Mouse (Mus musculus): Measurements from ENCODE around the gene Svs6.
"Not testable (repeated sequence)": the region's sequence is repeated elsewhere in the genome, so short reads cannot be mapped to it uniquely, and the experiment has no call there.

Gene Svs6

GRCm38 (mm10) chr2:164316451-164316850 is at the start of gene Svs6:
Gene Svs6 (plus strand): TSS chr2:164316751.
- DNase-seq (ENCODE audit: low spot score): not testable (repeated sequence)

DNA sequence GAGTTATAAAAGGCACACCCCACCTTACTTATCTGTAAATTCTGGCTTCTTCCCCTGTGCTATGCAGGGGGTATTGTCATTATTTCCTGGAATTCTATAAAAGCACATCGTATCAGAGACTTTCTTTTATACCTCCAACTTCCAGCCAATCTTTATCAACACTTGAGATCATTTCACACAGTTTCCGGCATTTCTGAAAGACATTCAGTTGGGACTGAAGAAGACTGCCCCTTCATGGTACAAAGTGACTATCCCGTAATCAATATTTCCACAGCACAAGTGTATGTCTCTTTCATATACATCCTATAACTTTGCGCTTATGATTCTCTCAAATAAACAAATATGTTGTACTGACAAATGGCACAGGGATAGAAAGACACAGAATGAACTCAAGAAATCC is 38.2 kb upstream of the Svs6 start, which contains the start of gene Svs4:
TSS of gene Svs4 (minus strand) at position 101 of the 400 bp plus-strand sequence.
- DNase-seq (ENCODE audit: low spot score): no peak

- DNase-seq (ENCODE audit: low spot score): not testable (repeated sequence)
Measured at GRCm38 (mm10) chr2:164288968-164289367, 27.6 kb upstream of the Svs6 start, which contains the start of gene Svs3a. Gene Svs3a (plus strand): TSS chr2:164289268.

DNA sequence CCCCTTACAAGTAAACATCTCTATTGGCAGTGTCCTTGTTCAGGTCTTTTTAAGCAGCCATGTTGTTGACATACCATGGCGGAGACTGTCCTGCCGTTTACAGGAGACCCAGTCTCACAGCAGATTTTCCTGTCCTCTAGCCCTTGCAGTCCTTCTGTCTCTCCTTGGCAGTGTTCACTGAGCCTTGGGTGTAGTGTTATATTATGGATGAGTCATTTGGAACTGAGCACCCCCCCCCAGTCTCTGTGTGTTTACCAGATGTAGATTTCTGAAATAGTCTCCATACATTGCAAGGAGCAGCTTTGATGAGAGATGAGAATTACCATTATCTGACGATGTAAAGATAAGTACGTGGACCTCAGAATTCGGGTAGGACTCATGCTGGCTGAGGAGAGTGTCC is 4.0 kb upstream of the Svs6 start:
- no peak for DNase-seq (ENCODE audit: low spot score)

DNA sequence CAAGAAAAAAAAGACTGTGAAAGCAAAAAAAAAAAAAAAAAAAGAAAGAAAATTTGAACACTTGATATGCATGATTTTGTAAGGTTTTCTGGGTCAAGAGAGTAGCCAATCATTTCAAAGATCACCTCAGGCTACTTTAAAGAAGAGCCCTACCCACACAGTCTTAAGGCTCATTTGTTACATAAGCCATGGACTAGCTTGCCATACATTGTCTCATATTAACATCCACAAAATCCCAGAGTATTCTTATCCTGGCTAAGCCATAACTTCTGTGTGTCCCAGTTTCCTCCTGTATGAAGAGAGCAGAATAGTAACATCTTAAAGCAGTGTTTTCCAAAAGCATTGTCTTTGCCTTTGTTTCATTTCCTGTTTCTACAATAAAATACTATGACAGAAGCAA is 1.1 kb upstream of the Svs6 start:
- not testable (repeated sequence) for DNase-seq (ENCODE audit: low spot score)

GRCm38 (mm10) chr2:164320983-164321382 is 4.4 kb downstream of the Svs6 start:
- no peak for DNase-seq (ENCODE audit: low spot score)

DNA sequence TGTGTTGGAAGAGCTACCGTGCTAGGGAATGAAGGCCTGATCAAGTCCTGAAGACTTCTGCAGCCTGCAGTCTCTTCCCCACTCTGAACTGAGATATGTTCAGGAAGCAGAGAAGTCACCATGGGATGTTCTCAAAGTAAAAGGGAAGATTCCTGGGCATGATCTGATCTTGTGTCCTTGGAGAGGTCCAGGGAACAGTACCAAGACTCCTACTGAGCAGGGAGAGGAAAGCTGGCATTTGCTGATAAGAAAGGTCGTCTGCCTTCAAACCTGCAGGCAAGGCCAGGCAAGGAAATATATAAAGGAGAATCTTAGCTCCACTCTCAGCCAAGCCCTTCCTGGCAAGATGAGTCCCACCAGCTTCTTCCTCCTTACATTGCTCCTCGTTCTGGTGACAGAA is 15.9 kb downstream of the Svs6 start, which contains the start of gene Svs5:
TSS of gene Svs5 (plus strand) at position 301 of the 400 bp plus-strand sequence.
- not testable (repeated sequence) for DNase-seq (ENCODE audit: low spot score)

DNA sequence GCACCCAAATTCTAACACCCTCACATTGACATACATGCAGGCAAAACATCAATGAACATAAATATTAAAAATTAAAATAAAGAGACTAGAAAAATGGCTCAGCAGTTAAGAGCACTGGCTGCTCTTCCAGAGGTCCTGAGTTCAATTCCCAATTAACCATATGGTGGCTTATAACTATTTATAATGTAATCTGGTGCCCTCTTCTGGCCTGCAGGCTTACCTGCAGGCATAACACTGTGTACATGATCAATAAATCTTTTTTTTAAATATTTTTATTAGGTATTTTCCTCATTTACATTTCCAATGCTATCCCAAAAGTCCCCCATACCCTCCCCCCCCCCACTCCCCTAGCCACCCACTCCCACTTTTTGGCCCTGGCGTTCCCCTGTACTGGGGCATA is 27.2 kb downstream of the Svs6 start:
- not testable (repeated sequence) for DNase-seq (ENCODE audit: low spot score)

DNA sequence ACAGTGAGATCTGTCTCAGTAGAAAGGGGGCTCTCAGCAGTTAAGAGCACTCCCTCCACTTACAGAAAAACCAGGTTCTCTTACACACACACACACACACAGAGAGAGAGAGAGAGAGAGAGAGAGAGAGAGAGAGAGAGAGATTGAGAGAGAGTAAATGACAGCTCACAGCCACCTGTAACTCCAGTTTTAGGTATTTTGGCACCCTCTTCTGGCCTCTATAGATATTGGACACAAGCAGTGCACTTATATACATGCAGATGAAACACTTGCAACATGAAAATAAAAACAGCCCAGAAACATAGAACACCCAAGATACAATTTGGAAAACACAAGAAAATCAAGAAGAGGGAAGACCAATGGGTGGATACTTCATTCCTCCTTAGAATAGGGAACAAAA is 31.1 kb downstream of the Svs6 start:
- DNase-seq (ENCODE audit: low spot score): not testable (repeated sequence)

DNA sequence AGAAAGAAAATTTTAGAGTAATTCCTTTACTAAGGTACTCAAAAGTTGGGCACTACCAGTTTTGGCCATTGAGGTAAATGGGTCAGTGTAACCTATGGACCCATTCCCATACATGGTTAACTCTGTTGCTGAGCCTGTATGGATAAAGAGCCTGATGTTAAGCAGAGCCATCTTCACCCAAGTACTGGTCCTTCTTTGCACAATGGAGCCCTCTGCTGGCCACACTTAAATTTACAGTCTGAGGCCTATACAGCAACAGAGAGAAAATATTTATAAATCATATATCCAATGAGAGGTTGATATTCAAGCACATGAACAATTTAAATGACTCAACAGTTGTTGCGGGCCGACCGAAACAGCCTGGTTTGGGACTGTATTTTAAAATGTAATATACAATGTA is 32.4 kb downstream of the Svs6 start:
- no peak for DNase-seq (ENCODE audit: low spot score)

DNA sequence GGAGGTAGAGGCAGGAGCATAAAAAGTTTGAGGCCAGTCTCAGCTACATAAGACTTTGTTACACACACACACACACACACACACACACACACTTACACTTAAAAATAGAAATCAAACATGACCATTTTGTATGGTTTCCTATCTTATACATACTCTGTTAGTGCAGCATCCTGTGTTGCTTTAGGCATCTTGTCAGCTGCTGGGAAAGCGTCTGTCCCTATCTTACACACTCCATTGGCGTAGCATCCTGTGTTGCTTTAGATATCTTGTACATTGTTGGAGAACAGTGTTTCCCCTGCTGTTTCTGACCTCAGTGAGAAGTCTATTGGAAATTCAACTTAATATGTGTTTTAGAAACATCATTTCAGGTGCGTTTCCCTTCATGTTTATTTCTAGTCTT is 36.1 kb downstream of the Svs6 start:
- DNase-seq (ENCODE audit: low spot score): no peak

GRCm38 (mm10) chr2:164353356-164353755 is 36.8 kb downstream of the Svs6 start:
- no peak for DNase-seq (ENCODE audit: low spot score)

- DNase-seq (ENCODE audit: low spot score): no peak
Measured at GRCm38 (mm10) chr2:164356177-164356967, 39.8 kb downstream of the Svs6 start.

DNA sequence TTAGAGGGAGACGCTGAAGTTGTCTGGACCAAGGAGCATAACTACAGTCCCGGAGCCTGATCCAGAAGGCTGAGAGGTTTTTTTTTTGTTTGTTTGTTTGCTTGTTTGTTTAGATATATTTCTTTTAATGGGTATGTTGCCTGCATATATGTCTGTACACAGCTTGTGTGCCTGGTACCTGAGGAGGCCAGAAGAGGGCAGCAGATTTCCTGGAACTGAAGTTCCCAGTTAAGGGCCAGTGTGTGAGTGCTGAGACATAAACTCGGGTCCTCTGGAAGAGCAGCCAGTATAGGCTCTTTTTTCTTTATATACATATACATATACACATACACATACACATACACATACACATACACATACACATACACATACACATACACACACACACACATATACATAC is 41.8 kb downstream of the Svs6 start:
- DNase-seq (ENCODE audit: low spot score): no peak

GRCm38 (mm10) chr2:164359031-164359430 is 42.5 kb downstream of the Svs6 start:
- no peak for DNase-seq (ENCODE audit: low spot score)

- DNase-seq (ENCODE audit: low spot score): no peak
Measured at GRCm38 (mm10) chr2:164359668-164360067, 43.1 kb downstream of the Svs6 start.

DNA sequence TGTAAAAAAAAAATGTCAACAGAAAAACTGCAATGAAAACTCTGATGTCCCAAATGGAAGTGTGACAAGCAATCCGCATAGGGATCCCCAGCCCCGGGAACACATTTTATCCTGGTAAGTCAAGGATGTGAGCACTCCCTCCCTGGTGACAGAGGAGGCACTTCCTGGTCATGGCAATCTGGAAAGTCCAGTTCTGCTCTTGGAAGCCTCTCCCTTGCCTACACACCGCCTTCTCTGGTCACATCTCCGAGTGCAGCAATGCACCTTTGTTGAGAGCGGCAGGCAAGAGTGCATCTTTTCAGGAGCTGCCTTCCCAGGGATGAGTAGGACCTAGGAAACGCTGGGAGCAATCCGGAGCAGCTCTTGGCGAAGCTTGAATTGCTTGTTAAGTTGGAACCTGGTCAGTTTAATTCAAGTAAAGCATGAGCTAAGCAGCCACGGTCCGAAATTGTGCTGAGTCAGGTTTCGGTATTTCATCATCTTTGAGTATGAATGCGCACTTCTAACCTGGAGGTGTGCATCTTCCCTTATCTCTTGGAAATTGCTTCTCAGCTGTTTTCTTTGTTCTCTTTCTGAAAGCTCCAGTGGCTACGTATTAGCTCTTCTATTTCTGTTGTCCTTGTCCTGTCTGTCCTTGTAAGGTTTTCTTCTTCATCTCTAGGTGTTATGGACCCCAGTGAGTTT is 44.6 kb downstream of the Svs6 start:
- no peak for DNase-seq (ENCODE audit: low spot score)

- DNase-seq (ENCODE audit: low spot score): no peak
Measured at GRCm38 (mm10) chr2:164366947-164367346, 50.4 kb downstream of the Svs6 start.

All from ovary, postnatal 10 days (tissue).